Mouse (Mus musculus) thymus, postnatal 10 days (tissue): Measurements from ENCODE around the gene Csrp3.

ENCODE experiments used
- DNase-seq, 2 experiments: peaks; one replicate each; pipeline ENCODE4 v3.0.0; 2021; ENCODE audit warnings: low spot score in 2 of 2

Gene Csrp3

DNA sequence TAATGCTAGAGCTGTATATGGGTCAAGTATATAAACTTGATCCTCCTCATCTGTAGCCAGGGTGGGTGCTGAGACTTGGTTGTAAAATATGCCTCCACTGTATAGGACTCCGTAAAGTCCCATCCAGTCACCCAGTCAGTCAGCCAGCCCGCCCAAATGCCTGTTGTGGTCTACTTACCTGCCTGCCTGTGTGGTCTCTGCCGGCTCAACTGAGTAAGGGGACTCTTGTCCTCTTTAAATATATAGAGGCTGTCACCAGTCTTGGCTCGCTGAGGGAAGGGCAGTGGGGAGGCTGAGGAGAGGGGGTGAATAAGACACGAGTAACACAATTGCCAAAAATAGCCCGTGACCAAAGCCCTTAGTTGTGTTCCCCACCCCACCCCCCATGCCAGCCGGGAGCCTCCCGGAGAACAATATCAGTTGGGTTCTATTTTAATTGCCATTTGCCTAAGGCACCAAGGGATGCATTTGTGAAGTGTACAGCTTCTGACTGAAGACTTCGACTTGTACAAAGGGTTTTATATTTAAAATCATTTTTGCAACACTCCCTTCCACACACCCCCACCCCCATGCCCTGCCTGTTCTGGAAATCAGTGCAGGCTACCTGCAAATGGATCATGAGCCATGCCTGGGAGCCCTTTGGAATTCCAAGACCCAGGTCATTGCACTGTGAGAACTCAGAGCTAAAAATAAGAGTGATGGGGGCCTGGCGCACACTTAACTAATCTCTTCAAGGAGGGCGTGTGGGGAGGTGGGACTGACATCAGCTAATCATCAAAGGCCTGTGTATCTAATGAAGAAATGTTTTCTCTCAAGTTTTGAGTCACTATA, at the start of gene Csrp3:
Csrp3 (minus strand) TSS at position 214 of the 831 bp plus-strand sequence.
- no peak for DNase-seq

DNA sequence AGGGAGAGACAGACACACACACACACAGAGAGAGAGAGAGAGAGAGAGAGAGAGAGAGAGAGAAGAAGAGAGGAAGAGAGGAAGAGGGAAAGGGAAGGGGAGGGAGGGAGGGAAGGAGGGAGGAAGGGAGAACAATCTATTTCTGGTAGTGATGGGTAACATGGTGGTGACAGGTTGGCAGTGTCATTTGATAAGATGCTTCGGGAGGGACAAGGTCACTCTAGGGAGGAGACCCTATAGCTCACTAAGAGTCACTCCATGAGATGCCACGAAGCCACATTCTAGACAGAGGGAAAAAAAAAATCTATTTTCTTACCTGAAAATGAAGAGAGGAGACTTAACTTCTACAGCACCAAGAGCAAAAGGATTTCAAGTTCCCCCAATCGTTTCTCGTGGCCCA, 48.2 kb upstream of the Csrp3 start:
- no peak for DNase-seq

DNA sequence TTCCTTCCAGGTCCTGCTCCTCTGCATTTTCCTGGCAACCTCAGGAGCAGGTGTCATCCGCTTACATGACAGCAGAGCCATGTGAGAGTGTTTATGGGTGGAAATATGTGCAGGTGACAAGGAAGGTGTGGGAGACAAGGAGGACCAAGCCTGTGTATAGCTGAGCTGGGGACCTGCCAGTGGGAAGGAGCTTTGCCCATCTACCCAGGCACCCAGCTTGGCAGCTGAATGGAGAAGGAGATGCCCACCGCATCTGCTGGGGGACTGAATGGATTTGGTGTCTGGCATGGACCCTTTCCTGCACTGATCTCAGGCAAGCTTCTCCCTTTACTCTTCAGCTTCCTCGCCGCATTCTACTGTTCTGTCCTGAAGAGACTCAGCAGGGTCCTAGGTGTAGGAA, 47.6 kb upstream of the Csrp3 start:
- DNase-seq = no peak

DNA sequence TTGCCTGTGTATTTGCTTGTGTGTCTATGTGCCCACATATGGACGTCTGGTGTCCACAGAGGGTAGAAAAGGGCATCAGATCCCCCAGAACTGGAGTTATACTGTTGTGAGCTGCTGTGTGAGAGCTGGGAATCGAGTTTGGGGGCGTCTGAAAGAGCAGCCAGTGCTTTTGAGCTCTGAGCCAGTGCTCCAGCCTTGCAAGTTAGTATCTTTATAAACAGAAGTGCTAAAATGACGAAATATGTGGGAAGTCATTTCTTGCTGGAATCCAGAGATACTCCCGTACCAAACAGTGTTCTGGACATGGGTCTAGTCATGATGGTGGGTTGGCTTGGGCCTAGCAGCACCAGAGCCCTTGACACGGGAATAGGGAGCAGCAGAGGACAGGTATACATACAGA, 46.9 kb upstream of the Csrp3 start:
- no peak for DNase-seq

DNA sequence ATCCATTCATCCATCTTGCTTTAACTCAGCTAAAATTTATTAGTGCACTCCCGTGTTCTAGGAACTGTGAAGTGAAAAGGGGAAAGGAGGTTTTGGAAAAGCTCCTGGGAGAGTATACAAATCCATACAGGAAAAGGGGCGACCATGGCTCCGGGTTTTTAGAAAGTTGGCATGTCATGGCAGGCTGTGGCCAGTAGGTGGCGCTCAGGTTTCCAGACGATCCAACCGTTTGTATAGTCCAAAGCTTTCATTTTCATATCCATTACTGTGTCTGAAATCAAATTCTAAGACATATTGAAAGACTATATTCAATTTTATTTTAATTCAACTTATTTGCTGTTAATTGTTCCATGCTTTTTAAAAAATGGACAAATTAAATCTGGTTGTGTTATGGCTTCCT, 46.3 kb upstream of the Csrp3 start:
- peak in 1 of 2 experiments; percentile 54 for DNase-seq

DNA sequence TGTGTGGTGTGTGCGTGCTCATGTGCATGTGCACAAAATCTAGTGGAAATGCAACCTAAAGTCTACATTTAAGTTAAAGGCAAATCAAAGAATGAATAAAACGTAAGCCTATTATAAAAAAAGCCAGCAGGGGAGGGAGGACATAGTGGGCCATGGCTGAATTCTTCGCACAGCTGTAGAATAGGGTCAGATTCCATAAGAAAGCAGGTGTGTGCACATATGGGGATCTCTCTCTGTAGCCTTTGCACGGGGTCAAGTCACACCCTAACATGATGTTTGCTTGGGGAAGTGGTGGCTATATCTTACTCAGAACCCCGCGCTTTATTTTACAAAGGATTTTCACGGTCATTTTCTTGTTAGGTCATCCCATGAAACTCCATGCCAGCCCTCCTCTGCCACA, 45.3 kb upstream of the Csrp3 start:
- DNase-seq = no peak

DNA sequence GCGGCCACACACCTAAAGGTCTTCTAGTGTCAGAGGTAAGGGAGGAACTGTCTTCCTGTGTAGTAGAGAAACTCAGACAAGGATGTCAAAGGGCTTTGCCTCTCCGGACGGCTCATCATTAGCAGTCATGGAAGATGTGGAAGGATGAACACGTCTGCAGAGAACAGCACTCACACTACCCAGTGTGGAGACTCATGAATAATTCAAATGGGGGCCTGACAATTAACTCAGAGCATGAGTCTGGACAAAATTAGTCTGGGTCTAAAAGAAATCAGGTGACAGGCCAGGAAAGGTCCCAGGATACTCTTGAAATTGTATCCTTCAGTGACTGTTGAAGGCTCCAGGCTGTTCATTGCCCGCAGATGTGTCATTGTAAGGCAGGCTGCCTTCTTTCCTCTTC, 43.2 kb upstream of the Csrp3 start:
- DNase-seq = no peak

DNA sequence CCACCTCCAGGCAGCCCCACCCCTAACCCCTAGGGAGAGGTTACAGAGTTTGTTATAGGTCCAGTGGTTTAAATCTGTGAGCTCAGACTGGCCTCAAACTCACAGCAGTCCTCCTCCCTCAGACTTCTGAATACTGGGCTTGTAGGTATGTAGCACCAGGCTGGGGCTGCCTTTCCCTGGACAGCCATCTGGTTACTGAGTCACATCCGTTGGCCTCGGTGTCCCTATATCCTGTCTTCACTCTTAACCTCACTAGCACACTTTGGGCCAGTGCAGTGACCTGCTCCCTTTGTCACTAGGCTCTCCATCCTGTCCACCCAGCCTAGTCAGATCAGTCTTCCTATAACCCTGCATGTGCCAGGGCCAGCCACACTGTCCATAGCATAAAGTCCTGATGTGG, 40.9 kb upstream of the Csrp3 start:
- no peak for DNase-seq

DNA sequence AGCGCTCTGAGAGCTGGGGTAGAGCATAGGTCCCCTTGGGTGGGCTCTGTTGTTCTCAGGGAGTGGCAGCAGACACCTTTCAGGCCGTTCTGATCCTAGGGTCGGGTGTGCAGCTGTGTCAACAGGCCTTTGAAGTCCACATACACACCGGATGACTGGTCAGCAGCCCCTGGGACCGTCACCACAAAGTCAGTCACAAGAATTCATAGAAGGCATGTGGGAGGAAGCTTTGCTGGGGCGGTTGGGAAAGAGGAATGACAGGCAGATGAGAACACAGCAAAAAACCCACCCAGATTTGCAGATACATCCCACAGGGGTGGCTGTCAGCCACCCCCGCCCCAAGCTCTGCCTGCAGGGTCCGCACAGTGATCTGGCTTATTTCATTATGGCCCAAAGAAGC, 40.1 kb upstream of the Csrp3 start:
- DNase-seq = no peak

DNA sequence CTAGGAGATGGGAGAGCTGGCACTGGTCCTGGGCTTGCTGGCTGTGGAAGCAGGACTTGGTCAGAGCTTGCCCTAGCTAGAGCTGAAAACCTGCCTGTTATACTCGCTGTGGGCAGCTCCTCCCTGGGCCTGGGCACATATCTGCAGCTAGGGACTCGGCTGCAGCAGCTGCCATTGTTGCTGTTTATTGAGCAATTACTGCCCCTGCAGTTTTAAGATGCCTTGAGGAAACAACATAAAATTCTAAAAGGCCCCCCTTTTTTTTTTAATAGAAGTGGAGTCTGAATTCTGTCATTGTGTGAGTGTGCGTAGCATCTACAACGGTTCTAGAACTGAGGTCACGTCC, 36.4 kb upstream of the Csrp3 start:
- no peak for DNase-seq

DNA sequence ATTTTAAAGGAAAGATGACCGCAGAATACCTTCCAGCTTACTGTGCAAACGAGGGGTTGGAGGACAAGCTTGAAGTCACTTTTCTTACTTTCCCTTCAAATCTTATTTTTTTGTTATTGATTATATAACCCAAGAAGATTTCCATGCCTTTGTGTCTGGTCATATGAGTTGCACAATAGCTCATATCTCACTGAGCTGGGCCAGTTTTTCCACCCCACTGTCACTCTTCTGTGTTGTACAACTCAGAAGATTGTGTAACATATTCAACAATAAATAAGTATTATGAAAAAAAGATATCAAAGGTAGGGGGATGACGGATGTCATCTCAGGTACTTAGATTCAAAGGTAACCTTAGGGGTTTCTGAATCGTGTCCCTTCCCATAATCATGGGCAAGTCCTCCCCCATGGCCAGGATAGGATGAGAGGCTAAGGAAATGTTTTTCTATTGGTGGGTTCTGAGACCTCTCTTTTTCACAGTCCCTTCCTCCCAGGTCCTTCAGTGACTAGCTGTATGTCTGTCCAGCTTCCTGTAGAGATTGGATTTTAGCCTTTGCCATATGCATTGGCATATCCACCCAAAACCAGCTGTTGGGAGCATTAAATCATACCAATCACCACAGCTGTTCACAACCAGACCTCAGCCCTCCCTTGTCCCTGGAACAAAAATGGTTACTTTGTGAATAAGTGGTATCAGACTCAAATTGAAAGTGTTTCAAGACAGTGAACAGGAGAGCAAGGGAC, 35.9 kb upstream of the Csrp3 start:
- no peak for DNase-seq

DNA sequence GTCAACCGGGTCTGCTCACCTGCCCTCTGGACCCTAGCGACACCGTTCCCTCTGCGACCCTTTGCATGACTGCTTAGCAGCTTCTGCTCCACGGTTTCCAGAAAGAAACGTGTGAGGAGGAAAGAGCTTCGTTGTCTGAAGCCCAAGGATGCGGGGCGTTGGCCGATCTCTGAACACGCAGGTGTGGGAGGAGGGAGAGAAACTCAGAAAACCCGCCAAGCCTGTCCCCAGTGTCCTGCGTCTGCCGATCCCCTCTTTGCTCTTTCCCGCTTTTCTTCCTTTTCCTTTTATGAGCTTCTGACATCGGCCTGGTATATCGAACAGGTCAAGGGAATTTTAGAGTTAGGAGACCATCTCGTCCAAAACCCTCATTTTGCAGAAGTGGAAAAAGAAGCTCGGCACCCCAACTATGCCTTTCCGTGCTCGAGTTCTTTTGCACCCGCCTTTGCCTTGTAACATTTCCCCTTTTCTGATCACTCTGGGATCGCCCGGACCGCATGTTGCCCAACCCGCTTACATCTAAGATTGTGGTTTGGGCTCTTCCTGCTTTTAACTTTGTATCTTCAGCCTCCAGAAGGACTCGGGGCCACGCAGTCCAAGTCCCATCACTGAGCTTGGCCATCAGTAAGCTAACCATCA, 34.3 kb upstream of the Csrp3 start:
- peak; percentile 17 to 35 for DNase-seq

DNA sequence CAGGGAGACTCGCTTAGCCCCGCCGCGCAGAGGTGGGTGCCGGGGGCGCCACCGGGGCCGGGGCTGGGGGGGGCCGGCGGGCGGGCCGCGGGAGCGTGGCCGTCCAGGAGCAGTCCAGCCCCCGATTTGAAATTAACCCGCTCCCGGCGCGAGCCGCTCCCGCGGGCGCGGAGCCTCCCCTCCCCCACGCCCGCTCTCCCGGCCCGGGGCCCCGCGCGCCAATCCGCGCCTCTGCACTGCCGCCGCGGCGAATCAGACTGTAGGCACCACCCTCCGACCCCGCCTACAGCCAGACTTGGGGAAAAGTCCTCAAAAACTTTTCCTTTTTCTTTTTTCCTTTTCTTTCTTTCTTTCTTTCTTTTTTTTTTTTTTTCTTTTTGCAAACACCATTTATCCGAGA, 33.7 kb upstream of the Csrp3 start, which contains the start of gene E2f8:
E2f8 (minus strand) TSS at position 111 of the 400 bp plus-strand sequence.
- peak; percentile 75 to 76 for DNase-seq

DNA sequence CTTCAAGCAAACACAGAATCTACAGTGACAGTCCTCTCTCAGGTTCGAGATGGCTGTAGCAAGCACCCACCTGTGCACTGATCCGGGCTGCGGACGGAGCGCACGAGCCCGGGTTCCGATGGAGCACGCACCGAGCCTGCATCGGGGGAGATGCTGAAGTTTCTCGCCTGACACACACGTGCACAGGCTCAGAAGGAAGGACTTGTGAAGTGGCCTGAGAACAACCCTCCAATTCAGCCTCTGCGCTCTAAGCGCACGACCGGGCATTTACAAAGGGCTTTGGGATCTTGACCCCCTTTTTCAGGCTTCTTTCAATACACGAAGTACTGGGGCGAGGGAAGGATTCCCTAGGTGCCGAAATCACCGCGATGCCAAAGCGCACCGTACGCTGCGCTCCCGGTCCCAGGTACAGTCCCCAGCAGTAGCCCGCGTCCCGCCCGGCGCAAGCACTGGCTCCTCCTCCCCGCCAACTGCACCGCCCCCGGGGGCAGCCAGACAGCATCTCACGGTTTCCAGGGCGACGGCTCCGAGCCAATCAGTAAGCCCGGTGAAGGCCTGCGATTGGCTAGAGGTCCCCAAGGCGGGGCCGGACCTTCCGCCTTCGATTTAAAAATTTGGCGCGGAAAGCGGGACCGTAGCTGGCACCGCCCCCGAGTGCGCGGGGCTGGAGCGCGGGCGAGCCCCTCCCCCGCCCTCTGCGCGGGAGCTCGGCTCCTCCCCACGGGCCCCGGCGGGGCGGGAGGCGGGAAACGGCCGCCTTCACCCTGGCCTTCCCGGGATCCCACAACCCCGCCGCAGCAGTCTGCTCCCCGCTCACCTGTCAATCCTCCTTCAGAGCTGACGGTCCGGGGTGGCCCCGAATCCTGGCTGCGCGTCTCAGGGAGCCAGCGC, 33.0 kb upstream of the Csrp3 start:
- peak; percentile 96 to 97 for DNase-seq

DNA sequence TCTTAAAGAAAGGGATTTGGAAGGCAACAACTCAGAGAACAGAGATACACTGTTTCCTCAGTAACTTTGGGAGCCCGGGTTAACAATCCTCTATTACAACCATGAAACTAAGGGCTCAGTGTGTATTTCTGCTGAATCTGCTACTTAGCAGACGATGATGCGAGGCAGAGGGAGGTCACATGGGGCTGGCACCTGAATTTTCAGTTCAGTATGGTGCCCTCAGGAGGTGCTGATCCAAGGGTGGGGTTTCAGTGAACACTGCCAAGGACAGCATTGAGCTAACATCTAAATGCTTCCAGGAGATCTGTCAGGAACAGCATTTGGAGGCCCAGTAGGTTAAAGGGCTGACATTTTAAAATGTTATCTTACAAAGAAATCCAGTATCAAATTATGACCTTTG, 31.7 kb upstream of the Csrp3 start:
- DNase-seq = no peak

DNA sequence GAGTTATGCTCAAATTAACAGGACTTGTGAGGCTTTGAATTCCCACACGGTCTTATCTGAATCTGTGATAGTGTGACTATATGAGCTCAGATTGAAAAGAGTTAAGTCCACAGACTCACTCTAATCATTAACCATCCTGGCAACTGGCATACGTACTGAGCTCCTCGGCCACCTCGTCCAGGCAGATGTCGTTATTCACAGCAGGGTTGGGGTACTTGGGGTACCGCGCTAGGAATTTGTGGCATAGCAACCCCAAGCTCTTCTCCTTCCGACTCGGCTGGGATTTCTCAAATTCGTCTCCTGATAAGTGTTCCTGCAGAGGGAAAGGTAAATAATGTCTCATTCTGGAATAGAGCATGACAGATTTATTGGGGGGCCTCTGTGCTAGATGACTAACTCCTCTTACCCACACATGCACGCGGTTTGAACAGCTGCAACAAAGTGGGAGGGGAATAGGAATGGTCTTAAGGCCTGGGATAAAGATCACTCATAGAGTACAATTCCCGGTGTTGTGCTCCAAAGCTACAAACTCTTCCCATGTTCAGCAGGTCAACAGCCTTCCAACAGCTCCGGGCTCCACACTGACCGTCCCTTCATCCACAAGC, 30.1 kb upstream of the Csrp3 start:
- no peak for DNase-seq

DNA sequence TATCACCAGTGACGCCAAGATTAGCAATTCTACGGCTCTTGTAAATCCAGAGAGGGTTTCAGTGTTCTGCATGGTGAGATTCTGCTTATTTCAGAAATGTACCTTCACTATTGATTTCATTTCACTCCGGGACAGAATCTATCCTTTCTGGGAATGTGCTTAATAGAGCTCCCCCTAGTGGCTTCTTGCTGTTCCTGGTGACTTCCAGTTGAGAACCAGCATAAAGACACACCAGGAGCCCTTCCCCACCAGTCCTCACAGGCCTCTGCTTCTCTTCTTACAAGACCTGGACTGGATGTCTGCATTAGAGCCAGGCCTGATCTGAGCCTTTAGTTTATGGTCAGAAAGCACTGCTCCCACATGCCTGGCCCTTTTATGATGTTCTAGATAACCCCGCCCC, 28.7 kb upstream of the Csrp3 start:
- peak in 1 of 2 experiments; percentile 63 for DNase-seq

DNA sequence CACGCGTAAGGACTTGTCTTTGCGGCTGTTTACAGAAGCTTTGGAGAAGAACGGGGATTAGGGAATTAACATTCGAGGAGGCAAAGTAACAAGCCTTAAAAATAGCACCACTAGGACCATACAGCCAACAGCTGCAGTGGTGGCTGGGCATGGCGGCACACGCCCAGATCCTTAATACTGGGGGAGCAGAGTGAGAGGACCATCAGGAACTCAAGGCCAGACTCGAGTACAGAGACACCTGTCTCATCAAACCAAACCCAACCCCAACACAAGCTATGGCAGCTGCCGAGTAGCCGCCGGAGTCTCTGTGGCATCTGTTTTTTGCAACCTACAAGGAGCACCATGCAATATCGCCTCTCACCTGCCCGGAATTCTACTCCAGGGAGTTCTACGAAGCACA, 27.3 kb upstream of the Csrp3 start:
- DNase-seq = no peak

DNA sequence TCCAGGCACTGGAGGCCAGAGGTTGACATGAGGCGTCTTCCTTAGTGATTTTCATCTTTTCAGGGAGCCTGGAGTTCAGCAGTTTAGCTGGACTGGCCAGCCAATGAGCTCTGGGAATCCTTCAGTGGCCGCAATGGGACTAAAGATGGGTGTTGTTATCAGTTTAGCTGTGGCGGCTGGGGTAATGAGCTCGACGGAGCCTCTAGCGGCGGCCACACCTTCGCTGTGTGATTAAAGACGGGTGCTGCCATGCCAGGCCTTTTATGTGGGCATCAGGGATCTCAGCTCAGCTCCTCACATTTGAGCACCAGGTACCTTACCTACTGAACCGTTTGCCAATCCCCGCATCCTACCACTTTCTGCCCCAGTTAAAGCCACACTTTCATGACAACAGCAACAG, 23.5 kb upstream of the Csrp3 start:
- no peak for DNase-seq

DNA sequence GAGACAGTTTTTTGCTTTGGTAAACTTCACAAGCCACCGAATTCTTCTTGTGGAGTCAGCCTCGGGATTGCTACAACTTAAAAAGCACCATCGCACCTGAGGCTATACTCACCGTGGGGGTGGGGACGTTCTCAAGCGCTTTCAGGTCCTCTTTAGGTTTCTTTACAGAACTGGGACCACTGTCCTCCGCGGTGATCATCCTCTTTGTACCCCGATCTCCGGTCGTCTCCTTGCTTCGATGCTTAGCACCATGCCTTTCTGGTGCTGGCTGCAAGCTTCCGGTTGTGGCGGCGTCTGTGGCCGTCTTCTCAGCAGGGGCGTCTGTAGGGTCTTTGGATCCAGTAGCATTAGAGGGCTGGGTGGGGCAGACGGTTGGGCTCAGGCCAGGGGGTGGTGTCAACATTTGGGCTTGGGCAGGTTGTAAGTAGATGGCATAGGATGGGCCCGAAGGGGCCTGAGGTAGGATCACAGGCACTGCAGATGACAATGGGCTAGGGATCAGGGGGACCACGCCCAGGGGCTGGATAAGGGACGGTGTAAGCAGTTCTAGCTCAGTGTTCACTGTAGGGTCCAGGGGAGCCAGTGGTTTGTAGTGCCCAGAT, 22.8 kb upstream of the Csrp3 start:
- DNase-seq = no peak

DNA sequence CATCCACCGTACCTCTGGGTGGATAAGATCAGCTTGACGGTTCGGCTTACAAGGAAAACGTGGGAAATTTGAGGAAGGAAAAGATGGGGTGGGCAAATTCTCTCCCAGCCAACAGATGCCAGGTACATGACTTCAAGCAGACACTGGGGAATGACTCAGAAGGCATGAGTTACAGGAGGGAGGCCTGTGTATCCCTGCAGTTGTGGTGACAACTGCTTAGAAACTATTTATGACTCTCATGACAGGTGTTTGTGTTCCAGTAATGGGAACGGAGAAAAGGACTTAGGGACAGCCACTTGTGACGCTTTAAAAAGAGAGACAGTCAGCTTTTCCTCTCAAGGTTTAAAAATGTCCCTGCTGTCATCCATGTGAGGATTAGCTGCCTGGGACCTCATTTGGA, 22.3 kb upstream of the Csrp3 start:
- no peak for DNase-seq
